Mouse (Mus musculus): ENCODE results near the gene Asphd1. TPM values are rescaled to one million over a fixed set of nuclear protein-coding genes. Genes with fewer than 3 reads are reported as not detected.

Gene Asphd1
- polyA plus RNA-seq, 1 experiment = 0.36 TPM

DNA sequence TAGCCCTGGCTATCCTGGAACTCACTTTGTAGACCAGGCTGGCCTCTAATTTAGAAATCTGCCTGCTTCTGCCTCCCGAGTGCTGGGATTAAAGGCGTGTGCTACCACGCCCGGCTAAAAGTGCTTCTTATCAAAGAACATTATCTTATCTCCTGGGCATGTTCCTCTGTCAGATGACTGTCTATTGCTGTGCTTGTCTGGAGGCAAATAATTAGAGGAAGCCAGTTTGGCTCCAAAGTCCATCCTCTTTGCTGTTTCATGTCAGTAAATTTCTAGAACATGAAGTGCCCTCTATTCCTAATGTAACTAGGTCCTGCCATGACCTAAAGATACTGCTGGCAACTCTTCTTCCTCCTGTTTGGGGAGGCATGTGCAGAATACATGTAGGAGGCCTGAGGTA is 32.7 kb upstream of the Asphd1 start:
- Histone ChIP-seq H3K9ac (ENCODE audit: low read depth, poor library complexity, severe bottlenecking) (no peak overlapping the region), H3K4me3 (ENCODE audit: low read depth, low read length) (no peak overlapping the region), H3K4me1 (ENCODE audit: control insufficient read depth, insufficient read depth, low read length) (no peaks in the 10 kb centered on the region), H3K27me3 (ENCODE audit: control insufficient read depth, insufficient read depth, low read length, poor library complexity, severe bottlenecking) (no peaks in the 10 kb centered on the region), H3K27ac (ENCODE audit: insufficient read depth, low read length) (no peak overlapping the region), H3K36me3 (ENCODE audit: control insufficient read depth, insufficient read depth, low read length, poor library complexity, severe bottlenecking) (peaks cover 14% of the 10 kb centered on the region; the same call in 1 of the 2 replicates), H3K9me3 (replicated peaks; ENCODE audit: control insufficient read depth, insufficient read depth, low read length, poor library complexity, severe bottlenecking) (no peaks in the 10 kb centered on the region)
- no peak for TF ChIP-seq CTCF (IDR thresholded peaks at IDR 0.05; ENCODE audit: low read depth, low read length)
- no peak for TF ChIP-seq EP300 (IDR thresholded peaks at IDR 0.05; ENCODE audit: insufficient read depth, low read depth, low read length)
- TF ChIP-seq POLR2A (IDR thresholded peaks at IDR 0.05; ENCODE audit: insufficient read depth, low read length) = no peak

DNA sequence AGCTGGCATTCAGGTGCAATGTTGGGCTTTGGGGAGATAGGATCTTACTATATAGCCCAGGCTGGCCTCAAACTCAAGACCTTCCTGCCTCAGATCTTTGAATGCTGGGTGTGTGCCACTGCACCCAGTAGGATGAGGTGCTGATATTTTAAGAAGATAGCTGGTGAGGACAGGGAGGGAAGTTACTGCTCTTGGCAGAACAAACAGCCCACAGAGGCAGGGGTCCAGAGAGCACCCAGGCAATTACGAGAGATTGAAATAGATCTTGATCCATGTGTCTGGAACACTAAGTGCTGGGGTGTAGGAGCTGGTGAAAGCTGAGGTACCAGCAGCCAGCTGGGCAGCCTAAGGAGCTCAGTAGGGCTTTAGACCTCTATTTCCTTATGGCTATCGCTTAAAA is 32.2 kb upstream of the Asphd1 start:
- Histone ChIP-seq H3K4me3 (ENCODE audit: low read depth, low read length) (no peak overlapping the region), H3K9me3 (replicated peaks; ENCODE audit: control insufficient read depth, insufficient read depth, low read length, poor library complexity, severe bottlenecking) (no peaks in the 10 kb centered on the region), H3K9ac (ENCODE audit: low read depth, poor library complexity, severe bottlenecking) (no peak overlapping the region), H3K27me3 (ENCODE audit: control insufficient read depth, insufficient read depth, low read length, poor library complexity, severe bottlenecking) (no peaks in the 10 kb centered on the region), H3K36me3 (ENCODE audit: control insufficient read depth, insufficient read depth, low read length, poor library complexity, severe bottlenecking) (peaks cover 14% of the 10 kb centered on the region; the same call in 1 of the 2 replicates), H3K4me1 (ENCODE audit: control insufficient read depth, insufficient read depth, low read length) (no peaks in the 10 kb centered on the region), H3K27ac (ENCODE audit: insufficient read depth, low read length) (no peak overlapping the region)
- TF ChIP-seq CTCF (IDR thresholded peaks at IDR 0.05; ENCODE audit: low read depth, low read length) (no peak), EP300 (IDR thresholded peaks at IDR 0.05; ENCODE audit: insufficient read depth, low read depth, low read length) (no peak), POLR2A (IDR thresholded peaks at IDR 0.05; ENCODE audit: insufficient read depth, low read length) (no peak)

DNA sequence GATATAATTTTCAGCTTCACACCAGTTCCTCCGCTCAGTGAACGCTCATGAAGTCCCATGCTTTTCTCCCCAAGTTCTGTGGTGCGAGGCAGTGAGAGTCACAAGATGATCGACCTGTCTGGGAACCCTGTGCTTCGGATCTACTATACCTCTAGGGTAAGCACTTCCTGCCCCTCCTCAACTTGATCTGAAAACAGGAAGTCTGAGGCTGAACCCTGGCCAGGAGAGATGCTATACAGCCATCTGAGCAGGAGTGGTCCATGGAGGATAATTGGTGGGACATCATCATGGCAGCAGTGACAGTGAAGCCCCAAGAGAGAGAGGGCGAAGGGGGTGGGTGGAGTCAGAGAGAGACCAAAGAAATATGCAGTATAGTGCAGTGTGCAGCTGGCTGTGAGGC is 29.5 kb upstream of the Asphd1 start:
- no peak overlapping the region for H3K9ac ChIP-seq (ENCODE audit: low read depth, poor library complexity, severe bottlenecking)
- H3K9me3 ChIP-seq (replicated peaks; ENCODE audit: control insufficient read depth, insufficient read depth, low read length, poor library complexity, severe bottlenecking) = no peaks in the 10 kb centered on the region
- H3K4me1 ChIP-seq (ENCODE audit: control insufficient read depth, insufficient read depth, low read length) = no peaks in the 10 kb centered on the region
- no peak for TF ChIP-seq EP300 (IDR thresholded peaks at IDR 0.05; ENCODE audit: insufficient read depth, low read depth, low read length)
- TF ChIP-seq POLR2A (IDR thresholded peaks at IDR 0.05; ENCODE audit: insufficient read depth, low read length) = no peak
- no peak for TF ChIP-seq CTCF (IDR thresholded peaks at IDR 0.05; ENCODE audit: low read depth, low read length)
- peaks cover 14% of the 10 kb centered on the region; the same call in 1 of the 2 replicates for H3K36me3 ChIP-seq (ENCODE audit: control insufficient read depth, insufficient read depth, low read length, poor library complexity, severe bottlenecking)
- H3K27ac ChIP-seq (ENCODE audit: insufficient read depth, low read length) = no peak overlapping the region
- H3K27me3 ChIP-seq (ENCODE audit: control insufficient read depth, insufficient read depth, low read length, poor library complexity, severe bottlenecking) = no peaks in the 10 kb centered on the region
- no peak overlapping the region for H3K4me3 ChIP-seq (ENCODE audit: low read depth, low read length)

DNA sequence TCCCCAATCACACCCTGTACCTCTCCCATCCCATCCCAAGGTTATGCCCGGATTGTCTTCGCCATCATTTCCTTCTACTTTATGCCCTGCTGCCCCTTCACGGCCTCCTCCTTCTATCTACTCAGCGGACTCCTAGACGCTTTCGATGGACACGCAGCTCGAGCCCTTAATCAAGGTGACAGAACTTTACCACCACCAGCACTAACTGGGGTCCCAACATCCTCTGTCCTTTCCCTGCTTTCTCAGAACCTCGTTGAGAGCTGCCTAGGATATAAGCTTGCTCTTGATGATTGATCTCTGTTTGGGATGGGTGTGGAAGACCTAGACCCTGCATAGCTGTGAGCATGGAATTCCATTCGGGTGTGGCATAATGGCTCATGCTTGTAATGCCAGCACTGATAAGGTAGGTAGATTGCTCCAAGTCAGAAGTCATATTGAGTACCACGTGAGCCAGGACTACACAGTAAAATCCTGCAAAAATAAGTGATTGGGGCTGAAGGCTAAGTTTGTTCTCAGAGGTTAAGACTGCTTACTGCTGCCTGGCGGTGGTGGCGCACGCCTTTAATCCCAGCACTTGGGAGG is 27.6 kb upstream of the Asphd1 start:
- H3K9ac ChIP-seq (ENCODE audit: low read depth, poor library complexity, severe bottlenecking) = peak overlapping the region; percentile 96
- no peaks in the 10 kb centered on the region for H3K27me3 ChIP-seq (ENCODE audit: control insufficient read depth, insufficient read depth, low read length, poor library complexity, severe bottlenecking)
- no peak for TF ChIP-seq EP300 (IDR thresholded peaks at IDR 0.05; ENCODE audit: insufficient read depth, low read depth, low read length)
- TF ChIP-seq POLR2A (IDR thresholded peaks at IDR 0.05; ENCODE audit: insufficient read depth, low read length) = no peak
- no peak for TF ChIP-seq CTCF (IDR thresholded peaks at IDR 0.05; ENCODE audit: low read depth, low read length)
- no peaks in the 10 kb centered on the region for H3K9me3 ChIP-seq (replicated peaks; ENCODE audit: control insufficient read depth, insufficient read depth, low read length, poor library complexity, severe bottlenecking)
- H3K36me3 ChIP-seq (ENCODE audit: control insufficient read depth, insufficient read depth, low read length, poor library complexity, severe bottlenecking) = peaks cover 14% of the 10 kb centered on the region; the same call in 1 of the 2 replicates
- peak overlapping the region; percentile 92 for H3K4me3 ChIP-seq (ENCODE audit: low read depth, low read length)
- H3K4me1 ChIP-seq (ENCODE audit: control insufficient read depth, insufficient read depth, low read length) = no peaks in the 10 kb centered on the region
- H3K27ac ChIP-seq (ENCODE audit: insufficient read depth, low read length) = no peak overlapping the region; the same call in 1 of the 2 replicates

DNA sequence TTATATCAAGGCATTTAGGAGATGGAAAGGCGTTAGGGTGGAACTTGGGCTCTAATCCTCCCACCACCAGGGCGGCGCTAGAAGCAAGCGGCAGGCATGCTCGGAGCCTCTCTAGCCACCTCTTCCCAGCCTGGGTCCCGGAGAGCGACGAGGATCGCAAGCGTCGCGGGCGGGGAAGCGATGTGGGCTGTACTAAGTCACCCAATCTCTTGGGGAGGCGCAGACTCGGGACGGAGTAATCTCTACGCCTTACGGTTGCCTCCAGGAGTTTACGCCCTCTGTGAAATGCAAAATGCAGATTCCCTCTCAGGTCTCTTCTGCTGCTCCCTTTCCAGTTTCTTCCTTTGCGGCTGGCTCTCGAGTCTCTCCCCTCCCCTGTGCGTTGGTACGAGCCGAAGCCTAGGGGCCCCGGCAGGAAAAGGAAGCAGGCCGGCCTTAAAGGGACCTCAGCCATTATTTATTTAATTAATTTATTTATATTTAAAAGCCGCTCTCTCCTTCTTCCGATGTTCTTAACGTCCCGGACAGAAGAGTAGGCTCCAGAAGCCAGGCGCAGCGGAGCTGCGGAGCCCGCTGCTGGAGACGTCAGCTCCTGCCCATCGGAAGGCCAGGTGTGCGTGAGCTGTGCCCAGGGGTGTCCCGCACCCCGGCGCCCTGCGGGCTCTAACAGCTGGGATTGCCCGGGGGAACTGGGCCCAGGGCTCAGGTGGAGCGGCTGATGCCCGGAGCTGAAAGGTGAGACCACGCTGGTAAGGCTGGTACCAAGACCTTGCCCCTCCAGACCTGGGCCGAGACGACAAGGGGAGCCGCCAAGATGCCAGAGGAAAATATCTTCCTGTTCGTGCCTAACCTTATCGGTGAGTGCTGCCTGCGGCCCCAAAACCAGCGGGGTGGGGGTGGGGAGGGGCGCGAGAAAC is 26.8 kb upstream of the Asphd1 start, which contains the start of gene Cdiptos:
Cdiptos (minus strand) TSS at position 149 of the 917 bp plus-strand sequence.
- peaks cover 14% of the 10 kb centered on the region; the same call in 1 of the 2 replicates for H3K36me3 ChIP-seq (ENCODE audit: control insufficient read depth, insufficient read depth, low read length, poor library complexity, severe bottlenecking)
- H3K4me3 ChIP-seq (ENCODE audit: low read depth, low read length) = peak within 1 kb of the TSS; percentile 92
- peak within 1 kb of the TSS; percentile 96 for H3K9ac ChIP-seq (ENCODE audit: low read depth, poor library complexity, severe bottlenecking)
- TF ChIP-seq EP300 (IDR thresholded peaks at IDR 0.05; ENCODE audit: insufficient read depth, low read depth, low read length) (peak; percentile 66; the same call in 1 of the 2 replicates), POLR2A (IDR thresholded peaks at IDR 0.05; ENCODE audit: insufficient read depth, low read length) (no peak), CTCF (IDR thresholded peaks at IDR 0.05; ENCODE audit: low read depth, low read length) (peak; percentile 88)
- no peaks in the 10 kb centered on the region for H3K4me1 ChIP-seq (ENCODE audit: control insufficient read depth, insufficient read depth, low read length)
- H3K9me3 ChIP-seq (replicated peaks; ENCODE audit: control insufficient read depth, insufficient read depth, low read length, poor library complexity, severe bottlenecking) = no peaks in the 10 kb centered on the region
- no peaks in the 10 kb centered on the region for H3K27me3 ChIP-seq (ENCODE audit: control insufficient read depth, insufficient read depth, low read length, poor library complexity, severe bottlenecking)
- H3K27ac ChIP-seq (ENCODE audit: insufficient read depth, low read length) = peak within 1 kb of the TSS; percentile 62

DNA sequence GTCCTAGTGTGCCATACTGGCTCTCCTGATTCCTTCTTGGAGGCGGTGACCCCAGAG is 26.3 kb upstream of the Asphd1 start, which contains the start of gene Cdipt:
Cdipt (plus strand) TSS at position 22 of the 57 bp plus-strand sequence.
- H3K4me1 ChIP-seq (ENCODE audit: control insufficient read depth, insufficient read depth, low read length) = no peaks in the 10 kb centered on the region
- peak within 1 kb of the TSS; percentile 62 for H3K27ac ChIP-seq (ENCODE audit: insufficient read depth, low read length)
- no peaks in the 10 kb centered on the region for H3K27me3 ChIP-seq (ENCODE audit: control insufficient read depth, insufficient read depth, low read length, poor library complexity, severe bottlenecking)
- TF ChIP-seq EP300 (IDR thresholded peaks at IDR 0.05; ENCODE audit: insufficient read depth, low read depth, low read length) (no peak), CTCF (IDR thresholded peaks at IDR 0.05; ENCODE audit: low read depth, low read length) (no peak), POLR2A (IDR thresholded peaks at IDR 0.05; ENCODE audit: insufficient read depth, low read length) (no peak)
- no peaks in the 10 kb centered on the region for H3K9me3 ChIP-seq (replicated peaks; ENCODE audit: control insufficient read depth, insufficient read depth, low read length, poor library complexity, severe bottlenecking)
- H3K4me3 ChIP-seq (ENCODE audit: low read depth, low read length) = peak within 1 kb of the TSS; percentile 92
- H3K36me3 ChIP-seq (ENCODE audit: control insufficient read depth, insufficient read depth, low read length, poor library complexity, severe bottlenecking) = peaks cover 14% of the 10 kb centered on the region; the same call in 1 of the 2 replicates
- H3K9ac ChIP-seq (ENCODE audit: low read depth, poor library complexity, severe bottlenecking) = peak within 1 kb of the TSS; percentile 96
